Mouse (Mus musculus) neural tube, embryonic 14.5 days (tissue): ENCODE results near the gene Cuta. TPM values are rescaled to one million over a fixed set of nuclear protein-coding genes. Genes with fewer than 3 reads are reported as not detected.

Source experiments
- ATAC-seq: fragments of 200-750 bp; cut with Nextera tagmentation; 2 replicates; pipeline ENCODE4 v1.8.0; 2017; ENCODE audit warnings: low read depth, mild to moderate bottlenecking, moderate TSS enrichment, moderate library complexity
- H3K27ac ChIP-seq: fragments of 300-500 bp; sonication (generic); 2 replicates; pipeline ENCODE4 v1.5.1; 2014; ENCODE audit warnings: low read depth, mild to moderate bottlenecking, control low read depth, low read length, moderate library complexity, mixed read lengths
- H3K27me3 ChIP-seq: fragments of 300-500 bp; sonication (generic); 2 replicates; pipeline ENCODE4 v1.6.1; 2014; ENCODE audit warnings: low read length; ENCODE audit not compliant: control insufficient read depth, insufficient read depth
- H3K36me3 ChIP-seq: fragments of 300-500 bp; sonication (generic); 2 replicates; pipeline ENCODE4 v1.6.1; 2014; ENCODE audit warnings: low read length, mixed read lengths; ENCODE audit not compliant: control insufficient read depth, insufficient read depth
- H3K4me1 ChIP-seq: fragments of 300-500 bp; sonication (generic); 2 replicates; pipeline ENCODE4 v1.6.1; 2014; ENCODE audit warnings: low read length; ENCODE audit not compliant: control insufficient read depth, insufficient read depth
- H3K4me2 ChIP-seq: fragments of 300-500 bp; sonication (generic); 2 replicates; pipeline ENCODE4 v1.6.1; 2014; ENCODE audit warnings: mild to moderate bottlenecking, low read depth, low read length, control low read depth
- H3K4me3 ChIP-seq: fragments of 300-500 bp; sonication (generic); 2 replicates; pipeline ENCODE4 v1.5.1; 2014; ENCODE audit warnings: low read depth, low read length, control low read depth, mixed read lengths
- H3K9ac ChIP-seq: fragments of 300-500 bp; sonication (generic); replicated peaks from 2 replicates; pipeline ENCODE4 v1.6.1; 2014; ENCODE audit warnings: low read depth, mild to moderate bottlenecking, control low read depth, low read length, mixed read lengths
- H3K9me3 ChIP-seq: fragments of 300-500 bp; sonication (generic); 2 replicates; pipeline ENCODE4 v1.6.1; 2016; ENCODE audit warnings: low read length; ENCODE audit not compliant: control insufficient read depth
- WGBS: fragments of 180-500 bp; shearing (Covaris S2); extraction: QIAGEN DNeasy Blood & Tissue Kit; methylation state at CpG from one replicate; pipeline ENCODE4 v1.1.7; 2014; 5-methylcytosine and 5-hydroxymethylcytosine counted together
- polyA plus RNA-seq: library from polyadenylated mRNA; unstranded; fragments of >200 nt; fragmentation: Nextera tagmentation; extraction: Ambion mirVana; gene quantifications from 2 replicates; pipeline ENCODE4 v1.2.1, GENCODE M21; 2014

Cuta gene
- polyA plus RNA-seq, 1 experiment from 2014 or later, result 112 TPM

DNA sequence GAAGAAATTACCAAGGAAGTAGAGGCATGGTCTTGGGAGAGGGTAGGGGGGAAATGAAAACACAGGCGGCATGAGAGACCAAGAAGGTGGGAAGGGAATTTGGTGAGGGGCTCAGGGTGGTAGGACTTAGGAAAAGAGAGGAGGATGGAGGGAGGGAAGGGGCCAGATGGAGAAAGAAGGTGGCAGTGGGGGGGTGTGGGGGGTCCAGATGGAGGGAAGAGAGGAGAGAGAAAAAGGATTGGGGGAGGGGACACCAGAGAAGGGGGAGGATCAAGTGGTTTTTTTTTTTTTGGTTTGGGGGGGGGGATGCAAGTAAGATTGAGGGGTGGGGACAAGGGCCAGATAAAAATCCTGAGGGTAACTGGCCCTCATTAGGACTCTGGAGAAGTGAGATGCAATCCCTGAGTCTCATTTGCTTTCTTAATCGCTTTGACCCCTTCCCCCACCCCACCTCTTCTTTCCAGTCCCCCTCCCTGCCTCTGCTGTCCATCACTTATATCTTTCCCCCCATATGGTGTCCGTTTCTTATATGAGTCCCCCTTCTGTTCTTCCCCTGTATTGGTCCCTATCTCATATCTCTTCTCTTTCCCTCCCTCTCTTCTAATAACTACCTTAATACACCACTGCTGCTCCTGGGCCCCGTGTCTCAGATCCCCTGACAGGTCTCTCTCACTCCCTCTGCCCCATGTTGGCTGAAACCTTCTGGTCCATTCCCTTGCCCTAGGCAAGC lies 2.6 kb upstream of the Cuta start:
- Histone ChIP-seq H3K9ac (peak overlapping the region; percentile 56), H3K9me3 (no peaks in the 10 kb centered on the region), H3K4me1 (peaks cover 44% of the 10 kb centered on the region), H3K27me3 (no peaks in the 10 kb centered on the region), H3K27ac (peak overlapping the region; percentile 96), H3K36me3 (no peaks in the 10 kb centered on the region), H3K4me3 (peak overlapping the region; percentile 62), H3K4me2 (peak overlapping the region; percentile 84)
- 9% methylated on average over 4 of the region's 4 CpGs for WGBS
- ATAC-seq, result no peak

DNA sequence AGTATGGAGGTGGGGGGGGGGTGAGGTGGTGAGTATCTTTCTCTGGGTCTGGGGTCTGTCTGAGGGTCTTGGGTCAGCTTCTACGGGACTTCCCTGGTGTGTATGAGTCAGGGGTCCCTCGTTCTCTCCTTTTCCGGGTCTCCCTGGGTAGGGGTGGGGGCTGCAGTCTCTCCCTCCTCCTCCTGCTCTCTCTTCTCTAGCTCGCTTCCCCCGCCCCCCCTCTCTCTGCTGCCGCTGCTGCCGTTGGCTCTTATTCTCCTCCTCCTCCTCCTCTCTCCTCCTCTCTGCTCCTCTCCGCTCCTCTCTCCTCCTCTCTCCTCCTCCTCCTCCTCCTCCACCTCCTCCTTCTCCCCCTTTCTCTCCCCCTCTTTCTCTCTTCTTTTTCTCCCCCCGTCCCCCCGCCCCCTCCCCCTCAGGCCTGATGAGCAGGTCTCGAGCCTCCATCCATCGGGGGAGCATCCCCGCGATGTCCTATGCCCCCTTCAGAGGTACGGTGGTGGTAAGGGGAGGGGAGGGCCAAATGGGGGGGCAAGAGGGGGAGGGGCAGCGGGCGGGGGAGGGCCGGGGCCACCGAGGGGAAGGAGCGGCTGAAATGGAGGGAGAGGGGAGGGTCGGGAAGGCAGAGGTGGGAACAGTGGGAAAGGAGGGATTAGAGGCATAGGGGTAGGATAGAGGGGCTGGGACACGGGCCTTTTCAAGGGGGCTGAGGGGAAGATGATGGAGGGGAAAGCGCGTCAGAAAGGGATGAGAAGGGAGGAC lies 1.8 kb upstream of the Cuta start, which contains the start of gene Syngap1:
Syngap1 (plus strand) TSS at position 223 of the 759 bp plus-strand sequence.
- H3K27me3 ChIP-seq, result no peaks in the 10 kb centered on the region
- H3K9me3 ChIP-seq, result no peaks in the 10 kb centered on the region
- peak within 1 kb of the TSS; percentile 65 for H3K9ac ChIP-seq
- ATAC-seq, result no peak
- peaks cover 6% of the 10 kb centered on the region; the same call in 1 of the 2 replicates for H3K36me3 ChIP-seq
- peak within 1 kb of the TSS; percentile 84 for H3K4me2 ChIP-seq
- H3K27ac ChIP-seq, result peak within 1 kb of the TSS; percentile 96
- H3K4me1 ChIP-seq, result peaks cover 37% of the 10 kb centered on the region
- H3K4me3 ChIP-seq, result peak within 1 kb of the TSS; percentile 62
- 3% methylated on average over 20 of the region's 24 CpGs for WGBS

DNA sequence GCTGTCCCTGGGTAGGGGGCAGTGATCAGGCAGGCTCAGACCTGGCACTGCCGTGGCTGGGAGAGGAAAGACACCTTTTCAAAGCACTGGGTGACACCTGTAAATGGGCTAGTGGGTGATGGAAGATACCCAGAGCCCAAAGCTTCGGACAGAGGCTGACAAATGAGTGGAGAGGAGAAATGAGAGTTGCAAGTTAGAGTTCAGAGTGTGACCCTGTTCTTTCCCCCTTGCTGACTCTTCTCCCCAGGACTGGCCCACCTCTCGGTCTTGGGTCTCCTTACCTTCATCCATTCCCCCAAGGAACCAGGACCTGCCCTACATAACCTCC lies 568 bp upstream of the Cuta start:
- peaks cover 28% of the 10 kb centered on the region for H3K4me1 ChIP-seq

DNA sequence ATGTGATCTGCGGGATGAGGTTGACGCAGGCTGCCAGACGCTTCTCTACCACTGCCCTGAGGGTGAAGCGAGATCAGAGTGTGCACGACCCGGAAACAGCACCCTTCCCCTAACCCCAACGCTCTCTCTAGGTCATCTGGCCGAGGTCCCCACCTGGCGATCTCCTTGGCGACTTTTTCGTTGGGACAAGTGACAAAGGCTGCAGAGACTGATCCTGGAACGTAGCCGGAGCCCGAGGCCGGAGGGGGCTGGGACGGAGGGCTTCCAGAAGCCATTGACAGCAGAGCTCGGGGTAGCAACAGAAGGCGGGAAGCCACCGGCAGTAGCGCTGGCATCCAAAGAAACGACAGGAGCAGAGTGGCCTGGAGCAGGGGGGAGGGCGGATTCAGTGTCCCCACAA lies 638 bp downstream of the Cuta start:
- ATAC-seq, result peak; percentile 0; the same call in 1 of the 2 replicates
- Histone ChIP-seq H3K27me3 (no peaks in the 10 kb centered on the region), H3K27ac (peak overlapping the region; percentile 96), H3K9me3 (no peaks in the 10 kb centered on the region), H3K4me2 (peak overlapping the region; percentile 94), H3K9ac (peak overlapping the region; percentile 59), H3K4me1 (peaks cover 34% of the 10 kb centered on the region), H3K4me3 (peak overlapping the region; percentile 62), H3K36me3 (peaks cover 10% of the 10 kb centered on the region)
- WGBS, result under 1% methylated on average over 22 of the region's 22 CpGs

More for the DNA sequence above, 568 bp upstream of the Cuta start:
- Histone ChIP-seq H3K4me3 (peak overlapping the region; percentile 62), H3K27ac (peak overlapping the region; percentile 96), H3K9me3 (no peaks in the 10 kb centered on the region), H3K4me2 (peak overlapping the region; percentile 84), H3K36me3 (peaks cover 10% of the 10 kb centered on the region), H3K27me3 (no peaks in the 10 kb centered on the region), H3K9ac (peak overlapping the region; percentile 65)
- 3% methylated on average over 3 of the region's 3 CpGs for WGBS
- ATAC-seq, result no peak

DNA sequence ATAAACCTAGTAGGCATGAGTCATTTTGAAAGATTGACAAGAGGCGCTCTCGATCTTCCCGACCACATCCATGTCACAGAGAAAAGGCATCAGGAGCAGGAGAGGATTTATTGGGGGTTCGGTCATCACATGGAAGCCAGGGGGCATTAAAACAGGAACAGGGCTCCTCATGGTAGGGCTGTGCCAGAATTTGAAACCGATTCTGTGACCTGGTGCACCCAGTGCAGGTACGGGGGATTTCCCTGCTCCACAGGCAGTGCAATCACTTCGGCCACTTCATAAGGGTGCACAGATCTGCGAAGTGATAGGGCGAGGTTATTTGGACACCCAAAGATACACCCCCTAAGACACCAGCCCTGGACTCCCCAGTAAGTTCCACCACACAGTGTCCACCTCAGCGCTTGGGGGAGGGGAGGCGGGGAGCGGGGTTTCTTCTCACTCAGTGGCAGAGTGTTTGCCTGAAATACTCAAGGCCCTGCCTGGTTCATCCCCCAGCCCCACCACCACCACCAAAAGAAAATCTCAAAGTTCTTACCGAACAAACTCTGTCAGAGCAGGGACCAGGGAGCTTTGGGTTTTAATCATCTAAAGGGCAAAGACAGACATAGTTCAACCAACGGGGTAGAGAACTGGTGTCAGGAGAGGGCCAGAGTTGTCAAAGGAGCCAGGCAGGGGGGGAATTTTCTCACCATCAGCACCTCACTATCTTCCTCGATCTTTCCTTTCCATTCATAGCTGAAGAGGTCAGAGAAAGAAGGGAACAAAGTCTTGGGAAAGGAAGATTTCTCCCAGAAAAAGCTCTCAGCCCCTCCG lies 1.3 kb downstream of the Cuta start:
- no peaks in the 10 kb centered on the region for H3K9me3 ChIP-seq
- H3K4me1 ChIP-seq, result peaks cover 36% of the 10 kb centered on the region
- no peaks in the 10 kb centered on the region for H3K27me3 ChIP-seq
- H3K4me2 ChIP-seq, result peak overlapping the region; percentile 94
- 64% methylated on average over 16 of the region's 16 CpGs for WGBS
- H3K9ac ChIP-seq, result peak overlapping the region; percentile 59; the same call in 1 of the 2 replicates
- H3K4me3 ChIP-seq, result peak overlapping the region; percentile 62
- no peak for ATAC-seq
- no peak overlapping the region for H3K27ac ChIP-seq
- H3K36me3 ChIP-seq, result peaks cover 10% of the 10 kb centered on the region

DNA sequence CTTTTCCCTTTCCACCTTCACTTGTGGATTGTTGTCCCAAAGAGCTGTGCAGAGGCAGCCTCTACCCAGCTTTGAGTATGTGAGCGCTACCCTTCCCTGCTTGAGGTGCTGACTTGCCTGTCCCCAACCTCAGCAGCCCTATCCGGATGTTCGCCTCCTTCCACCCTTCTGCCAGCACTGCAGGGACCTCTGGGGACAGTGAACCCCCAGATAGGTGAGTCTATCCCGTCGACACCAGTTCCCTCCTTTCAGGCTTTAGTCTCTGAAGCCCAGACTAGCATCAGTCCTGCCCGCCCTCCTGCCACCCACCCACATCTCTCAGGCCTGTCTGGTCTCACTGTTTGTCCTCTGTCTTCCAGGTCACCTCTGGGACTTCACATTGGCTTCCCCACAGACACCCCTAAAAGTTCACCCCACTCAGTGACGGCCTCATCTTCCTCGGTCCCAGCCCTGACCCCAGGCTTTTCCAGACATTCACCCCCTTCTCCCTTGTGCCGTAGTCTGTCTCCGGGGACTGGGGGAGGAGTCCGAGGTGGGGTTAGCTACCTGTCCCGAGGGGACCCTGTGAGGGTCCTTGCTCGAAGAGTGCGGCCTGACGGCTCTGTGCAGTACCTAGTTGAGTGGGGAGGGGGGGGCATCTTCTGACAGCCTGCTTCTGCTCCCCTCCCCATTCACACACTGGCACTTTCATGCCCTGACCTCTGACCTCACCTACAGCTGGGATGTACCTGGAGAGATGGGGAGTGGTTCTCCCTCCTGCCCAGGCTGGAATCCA lies 2.3 kb downstream of the Cuta start:
- WGBS, result 91% methylated on average over 15 of the region's 15 CpGs

DNA sequence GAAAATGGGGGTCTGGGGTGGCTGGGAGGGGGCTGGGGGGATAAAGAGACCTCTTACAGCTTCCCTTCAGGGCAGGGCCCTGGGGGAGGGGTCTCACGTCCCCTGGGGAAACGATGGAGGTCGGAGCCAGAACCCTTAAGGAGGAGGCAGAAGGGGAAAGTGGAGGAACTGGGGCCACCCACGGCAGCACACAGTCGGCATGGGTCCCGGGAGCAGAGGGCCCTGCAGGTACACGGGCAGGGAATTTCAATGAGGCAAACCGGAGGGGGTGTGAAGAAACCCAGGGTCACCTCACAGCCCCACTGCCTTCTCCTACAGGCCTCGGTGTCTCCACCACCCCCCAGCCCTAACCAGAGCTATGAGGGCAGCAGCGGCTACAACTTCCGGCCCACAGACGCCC lies 2.9 kb downstream of the Cuta start:
- ATAC-seq, result no peak
- H3K27ac ChIP-seq, result no peak overlapping the region
- H3K9ac ChIP-seq, result no peak overlapping the region
- H3K4me3 ChIP-seq, result no peak overlapping the region
- peaks cover 30% of the 10 kb centered on the region for H3K4me1 ChIP-seq
- no peaks in the 10 kb centered on the region for H3K9me3 ChIP-seq
- H3K36me3 ChIP-seq, result peaks cover 10% of the 10 kb centered on the region
- 83% methylated on average over 12 of the region's 12 CpGs for WGBS
- H3K27me3 ChIP-seq, result no peaks in the 10 kb centered on the region
- H3K4me2 ChIP-seq, result no peak overlapping the region

More for the DNA sequence above, 2.3 kb downstream of the Cuta start:
- no peaks in the 10 kb centered on the region for H3K9me3 ChIP-seq
- no peaks in the 10 kb centered on the region for H3K27me3 ChIP-seq
- no peak overlapping the region for H3K4me3 ChIP-seq
- no peak overlapping the region for H3K9ac ChIP-seq
- H3K4me2 ChIP-seq, result no peak overlapping the region
- no peak overlapping the region for H3K27ac ChIP-seq
- no peak for ATAC-seq
- peaks cover 32% of the 10 kb centered on the region for H3K4me1 ChIP-seq
- H3K36me3 ChIP-seq, result peaks cover 10% of the 10 kb centered on the region

DNA sequence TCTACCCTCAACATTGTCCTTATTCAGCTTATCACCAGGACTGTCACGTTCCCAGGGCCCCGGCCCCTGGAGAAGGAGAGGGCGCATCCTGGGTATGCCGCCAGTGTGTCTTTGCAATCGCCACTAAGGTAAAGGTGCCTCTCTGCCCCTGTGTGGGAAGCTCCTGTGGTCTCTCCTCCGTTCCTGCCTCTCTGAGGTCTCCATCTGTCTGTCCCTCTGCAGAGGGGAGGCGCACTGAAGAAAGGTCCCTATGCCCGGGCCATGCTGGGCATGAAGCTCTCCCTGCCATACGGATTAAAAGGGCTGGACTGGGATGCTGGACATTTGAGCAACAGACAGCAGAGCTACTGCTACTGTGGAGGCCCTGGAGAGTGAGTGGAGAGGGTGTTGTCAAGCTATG lies 4.3 kb downstream of the Cuta start:
- Histone ChIP-seq H3K9ac (no peak overlapping the region), H3K4me3 (no peak overlapping the region), H3K27ac (no peak overlapping the region), H3K36me3 (peaks cover 10% of the 10 kb centered on the region), H3K27me3 (no peaks in the 10 kb centered on the region), H3K9me3 (no peaks in the 10 kb centered on the region), H3K4me2 (no peak overlapping the region), H3K4me1 (peaks cover 20% of the 10 kb centered on the region)
- 90% methylated on average over 9 of the region's 9 CpGs for WGBS
- no peak for ATAC-seq
